Mouse (Mus musculus) kidney, embryonic 16.5 days (tissue): Measurements from ENCODE around the gene Klf9. TPM values are rescaled to one million over a fixed set of nuclear protein-coding genes. Genes with fewer than 3 reads are reported as not detected.

Source experiments
- ATAC-seq: fragments of 200-750 bp; cut with Nextera tagmentation; 2 replicates; pipeline ENCODE4 v1.8.0; 2017; ENCODE audit warnings: moderate TSS enrichment; ENCODE audit not compliant: low FRiP score, low TSS enrichment
- H3K27ac ChIP-seq: fragments of 300-500 bp; sonication (generic); 2 replicates; pipeline ENCODE4 v1.5.1; 2014; ENCODE audit warnings: low read length
- H3K27me3 ChIP-seq: fragments of 300-500 bp; sonication (generic); 2 replicates; pipeline ENCODE4 v1.6.1; 2014; ENCODE audit warnings: low read length, control low read depth, mixed read lengths; ENCODE audit not compliant: insufficient read depth
- H3K36me3 ChIP-seq: fragments of 300-500 bp; sonication (generic); 2 replicates; pipeline ENCODE4 v1.6.1; 2014; ENCODE audit warnings: low read length, control low read depth, mixed read lengths; ENCODE audit not compliant: insufficient read depth
- H3K4me1 ChIP-seq: fragments of 300-500 bp; sonication (generic); 2 replicates; pipeline ENCODE4 v1.6.1; 2014; ENCODE audit warnings: low read length, control low read depth, mixed read lengths; ENCODE audit not compliant: insufficient read depth
- H3K4me2 ChIP-seq: fragments of 300-500 bp; sonication (generic); replicated peaks from 2 replicates; pipeline ENCODE4 v1.6.1; 2014; ENCODE audit warnings: low read depth, low read length
- H3K4me3 ChIP-seq: fragments of 300-500 bp; sonication (generic); 2 replicates; pipeline ENCODE4 v1.5.1; 2014; ENCODE audit warnings: mild to moderate bottlenecking, low read length
- H3K9ac ChIP-seq: fragments of 300-500 bp; sonication (generic); replicated peaks from 2 replicates; pipeline ENCODE4 v1.6.1; 2014; ENCODE audit warnings: low read length
- H3K9me3 ChIP-seq: fragments of 300-500 bp; sonication (generic); 2 replicates; pipeline ENCODE4 v1.6.1; 2016; ENCODE audit warnings: low read length, control low read depth
- WGBS: fragments of 180-500 bp; shearing (Covaris S2); extraction: QIAGEN DNeasy Blood & Tissue Kit; methylation state at CpG from one replicate; pipeline ENCODE4 v1.1.7; 2014; 5-methylcytosine and 5-hydroxymethylcytosine counted together
- polyA plus RNA-seq: library from polyadenylated mRNA; unstranded; fragments of >200 nt; fragmentation: Nextera tagmentation; extraction: Ambion mirVana; gene quantifications from 2 replicates; pipeline ENCODE4 v1.2.1, GENCODE M21; 2015

The Klf9 gene
- polyA plus RNA-seq, 1 experiment from 2014 or later = 6.5 TPM

- H3K4me3 ChIP-seq = no peak overlapping the region
- no peak overlapping the region for H3K27ac ChIP-seq
- no peak for ATAC-seq
- 92% methylated on average over 2 of the region's 2 CpGs for WGBS
- no peaks in the 10 kb centered on the region for H3K36me3 ChIP-seq
- no peak overlapping the region for H3K9ac ChIP-seq
- H3K27me3 ChIP-seq = no peaks in the 10 kb centered on the region
- H3K9me3 ChIP-seq = no peaks in the 10 kb centered on the region
- H3K4me2 ChIP-seq = no peak overlapping the region
- 0 out of 2 replicates have a peak, but pooled peaks cover 4% of the 10 kb centered on the region for H3K4me1 ChIP-seq
These were observed 30.1 kb downstream of the Klf9 start for GRCm38 (mm10) chr19:23171136-23171535.

GRCm38 (mm10) chr19:23175090-23175489 lies 34.1 kb downstream of the Klf9 start:
- Histone ChIP-seq H3K4me2 (no peak overlapping the region), H3K9me3 (no peaks in the 10 kb centered on the region), H3K27me3 (no peaks in the 10 kb centered on the region), H3K4me1 (0 out of 2 replicates have a peak, but pooled peaks cover 4% of the 10 kb centered on the region), H3K9ac (no peak overlapping the region), H3K4me3 (no peak overlapping the region), H3K27ac (no peak overlapping the region), H3K36me3 (no peaks in the 10 kb centered on the region)
- no peak for ATAC-seq
- WGBS = 56% methylated on average over 3 of the region's 3 CpGs

DNA sequence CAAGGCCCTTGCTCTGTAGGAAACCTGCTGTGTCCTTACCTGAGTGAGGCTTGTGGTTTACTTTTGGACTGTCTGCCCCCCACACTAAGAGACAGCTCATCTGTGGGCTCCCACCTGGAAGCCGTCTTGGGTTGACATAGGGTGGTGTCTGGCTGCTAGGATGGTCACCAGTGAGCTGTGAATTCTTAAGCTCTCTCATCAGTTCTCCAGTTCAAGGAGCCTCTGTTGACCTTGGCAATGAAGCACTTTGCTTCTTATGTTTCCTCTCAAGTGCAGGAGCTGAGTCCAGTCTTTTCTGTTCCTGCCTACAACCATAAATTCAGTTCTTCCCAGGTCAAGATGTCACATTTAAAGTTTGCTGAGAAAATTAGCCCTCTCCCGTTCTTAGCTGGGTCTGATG lies 34.5 kb downstream of the Klf9 start:
- Histone ChIP-seq H3K36me3 (no peaks in the 10 kb centered on the region), H3K4me3 (no peak overlapping the region), H3K27ac (0 out of 2 replicates have a peak overlapping the region, but pooled peaks have one; percentile 18), H3K9me3 (no peaks in the 10 kb centered on the region), H3K9ac (no peak overlapping the region), H3K27me3 (no peaks in the 10 kb centered on the region), H3K4me1 (0 out of 2 replicates have a peak, but pooled peaks cover 4% of the 10 kb centered on the region), H3K4me2 (no peak overlapping the region)
- ATAC-seq = peak; percentile 76; the same call in 1 of the 2 replicates
- WGBS = 19% methylated on average over 2 of the region's 2 CpGs

- Histone ChIP-seq H3K4me3 (no peak overlapping the region), H3K4me2 (no peak overlapping the region), H3K9me3 (no peaks in the 10 kb centered on the region), H3K27ac (no peak overlapping the region), H3K4me1 (0 out of 2 replicates have a peak, but pooled peaks cover 4% of the 10 kb centered on the region), H3K36me3 (no peaks in the 10 kb centered on the region), H3K27me3 (no peaks in the 10 kb centered on the region), H3K9ac (no peak overlapping the region)
- no peak for ATAC-seq
- WGBS = 84% methylated on average over 3 of the region's 3 CpGs
These were observed 37.5 kb downstream of the Klf9 start for GRCm38 (mm10) chr19:23178533-23178932.

DNA sequence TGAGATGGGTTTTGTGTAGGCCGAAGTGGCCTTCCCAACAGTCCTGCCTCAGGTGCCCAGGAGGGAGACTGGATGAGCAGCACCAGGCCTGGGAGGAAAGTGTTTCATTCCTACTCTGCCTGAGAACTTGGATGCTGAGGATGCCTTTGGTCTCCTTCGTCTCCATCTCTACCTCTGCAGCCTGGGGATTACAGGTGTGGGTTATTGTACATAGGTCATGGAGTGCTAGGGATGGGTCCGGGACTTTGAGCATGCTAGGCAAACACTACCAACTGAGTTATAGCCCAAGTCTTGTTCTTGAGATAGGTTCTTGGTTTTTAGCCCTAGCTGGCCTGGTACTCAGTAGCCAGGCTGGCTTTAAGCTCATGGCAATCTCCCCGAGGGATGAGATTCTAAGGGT lies 42.5 kb downstream of the Klf9 start:
- Histone ChIP-seq H3K27ac (no peak overlapping the region), H3K36me3 (no peaks in the 10 kb centered on the region), H3K27me3 (no peaks in the 10 kb centered on the region), H3K4me1 (no peaks in the 10 kb centered on the region), H3K4me2 (no peak overlapping the region), H3K4me3 (no peak overlapping the region), H3K9me3 (no peaks in the 10 kb centered on the region), H3K9ac (no peak overlapping the region)
- 93% methylated on average over 4 of the region's 4 CpGs for WGBS
- no peak for ATAC-seq

- ATAC-seq = no peak
- no peak overlapping the region for H3K27ac ChIP-seq
- no peaks in the 10 kb centered on the region for H3K4me1 ChIP-seq
- no peaks in the 10 kb centered on the region for H3K36me3 ChIP-seq
- 57% methylated on average over 4 of the region's 4 CpGs for WGBS
- H3K9ac ChIP-seq = no peak overlapping the region
- no peak overlapping the region for H3K4me3 ChIP-seq
- H3K27me3 ChIP-seq = no peaks in the 10 kb centered on the region
- no peaks in the 10 kb centered on the region for H3K9me3 ChIP-seq
- H3K4me2 ChIP-seq = no peak overlapping the region
These were observed 43.0 kb downstream of the Klf9 start for GRCm38 (mm10) chr19:23184068-23184467.

GRCm38 (mm10) chr19:23187732-23188131 lies 46.7 kb downstream of the Klf9 start:
- Histone ChIP-seq H3K9ac (no peak overlapping the region), H3K27me3 (no peaks in the 10 kb centered on the region), H3K9me3 (no peaks in the 10 kb centered on the region), H3K4me1 (no peaks in the 10 kb centered on the region), H3K27ac (no peak overlapping the region), H3K4me2 (no peak overlapping the region), H3K4me3 (no peak overlapping the region), H3K36me3 (0 out of 2 replicates have a peak, but pooled peaks cover 3% of the 10 kb centered on the region)
- no peak for ATAC-seq
- WGBS = 84% methylated on average over 6 of the region's 6 CpGs

DNA sequence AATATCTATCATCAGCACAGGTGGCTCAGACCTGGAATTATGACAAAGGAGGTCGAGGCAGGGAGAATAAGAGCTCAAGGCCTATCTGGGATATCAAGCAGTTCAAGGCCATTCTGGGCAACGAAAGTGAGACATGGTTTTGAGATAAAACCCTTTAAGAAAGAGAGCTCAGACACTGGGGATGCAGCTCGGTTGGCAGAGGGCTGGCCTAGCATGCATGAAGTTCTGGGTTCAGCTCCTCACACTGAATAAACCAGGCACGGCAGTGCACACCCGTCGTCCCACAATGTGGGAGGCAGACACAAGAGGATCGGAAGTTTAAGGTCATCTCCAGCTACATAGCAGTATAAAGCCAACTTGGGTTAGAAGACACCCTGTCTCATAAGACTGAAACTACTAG lies 48.0 kb downstream of the Klf9 start:
- Histone ChIP-seq H3K9ac (no peak overlapping the region), H3K4me1 (no peaks in the 10 kb centered on the region), H3K4me2 (no peak overlapping the region), H3K27ac (no peak overlapping the region), H3K4me3 (no peak overlapping the region), H3K27me3 (no peaks in the 10 kb centered on the region), H3K36me3 (0 out of 2 replicates have a peak, but pooled peaks cover 3% of the 10 kb centered on the region), H3K9me3 (no peaks in the 10 kb centered on the region)
- 83% methylated on average over 7 of the region's 7 CpGs for WGBS
- ATAC-seq = no peak

- H3K27ac ChIP-seq = no peak overlapping the region
- ATAC-seq = no peak
- 85% methylated on average over 1 of the region's 1 CpGs for WGBS
These were observed 48.7 kb downstream of the Klf9 start for GRCm38 (mm10) chr19:23189744-23190143.

DNA sequence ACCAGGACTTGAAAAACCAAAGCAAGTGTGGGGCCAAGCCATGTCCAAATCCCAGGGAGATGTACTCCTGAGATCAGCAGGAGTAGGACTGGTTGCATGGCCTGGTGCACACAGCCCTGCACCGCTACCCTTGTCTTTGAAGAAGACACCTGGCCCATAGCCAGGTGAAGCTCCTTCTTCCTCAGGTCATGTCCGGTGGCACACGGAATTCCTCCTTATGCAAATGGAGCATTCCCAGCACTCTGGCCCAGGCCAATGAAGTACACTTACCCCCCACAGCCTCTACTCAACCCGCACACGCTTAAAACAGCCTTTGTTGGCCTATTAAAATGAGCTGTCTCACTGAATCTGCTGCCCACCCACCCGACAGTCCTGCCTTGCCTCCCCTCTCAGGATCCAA lies 50.5 kb downstream of the Klf9 start:
- ATAC-seq = no peak
- WGBS = 91% methylated on average over 6 of the region's 6 CpGs
- 0 out of 2 replicates have a peak, but pooled peaks cover 3% of the 10 kb centered on the region for H3K36me3 ChIP-seq

More at GRCm38 (mm10) chr19:23189744-23190143, 48.7 kb downstream of the Klf9 start:
- Histone ChIP-seq H3K9me3 (no peaks in the 10 kb centered on the region), H3K27me3 (no peaks in the 10 kb centered on the region), H3K9ac (no peak overlapping the region), H3K4me2 (no peak overlapping the region), H3K4me1 (no peaks in the 10 kb centered on the region), H3K4me3 (no peak overlapping the region), H3K36me3 (0 out of 2 replicates have a peak, but pooled peaks cover 3% of the 10 kb centered on the region)

More for the DNA sequence above, 50.5 kb downstream of the Klf9 start:
- H3K4me3 ChIP-seq = no peak overlapping the region
- H3K9me3 ChIP-seq = no peaks in the 10 kb centered on the region
- no peak overlapping the region for H3K9ac ChIP-seq
- H3K27me3 ChIP-seq = no peaks in the 10 kb centered on the region
- no peak overlapping the region for H3K27ac ChIP-seq
- H3K4me1 ChIP-seq = no peaks in the 10 kb centered on the region
- no peak overlapping the region for H3K4me2 ChIP-seq
